Mouse (Mus musculus) MEL (cell line): Measurements from ENCODE around the gene Zfp697.

Source experiments
- CTCF ChIP-seq, 3 experiments: IDR thresholded peaks in 2 of 3; conservative IDR thresholded peaks in 1 of 3; 2 replicates each; pipeline ENCODE4 v1.5.1; 2011 to 2012; ENCODE audit warnings: low read length in 3 of 3, low read depth in 2 of 3, mild to moderate bottlenecking in 2 of 3, improper control_type of control experiment in 1 of 3, inconsistent platforms in 1 of 3, mixed read lengths in 1 of 3, moderate library complexity in 1 of 3; ENCODE audit not compliant: control insufficient read depth in 1 of 3, insufficient read depth in 1 of 3, poor library complexity in 1 of 3, severe bottlenecking in 1 of 3
- HCFC1 ChIP-seq: IDR thresholded peaks from 2 replicates; pipeline ENCODE4 v1.6.1; 2012; ENCODE audit warnings: low read depth, mild to moderate bottlenecking, inconsistent platforms, low read length, improper control_type of control experiment, moderate library complexity
- MXI1 ChIP-seq: IDR thresholded peaks from 2 replicates; pipeline ENCODE4 v1.6.1; 2011; ENCODE audit warnings: mild to moderate bottlenecking, low read depth, low read length, improper control_type of control experiment
- POLR2A ChIP-seq, 2 experiments: IDR thresholded peaks; 2 replicates each; pipeline ENCODE4 v1.6.1; 2011 to 2012; ENCODE audit warnings: low read length in 2 of 2, mild to moderate bottlenecking in 2 of 2, control low read depth in 1 of 2, improper control_type of control experiment in 1 of 2, low read depth in 1 of 2, moderate library complexity in 1 of 2; ENCODE audit not compliant: control insufficient read depth in 1 of 2, insufficient read depth in 1 of 2, poor library complexity in 1 of 2

- TF ChIP-seq MXI1 = no peak
- no peak for TF ChIP-seq CTCF (IDR thresholded peaks at IDR 0.05 in 2 of 3, conservative IDR thresholded peaks at IDR 0.05 in 1 of 3; ENCODE audit: control insufficient read depth in 1 of 3, insufficient read depth in 1 of 3, low read depth in 2 of 3, low read length in 3 of 3, poor library complexity in 1 of 3, severe bottlenecking in 1 of 3)
- no peak for TF ChIP-seq POLR2A (IDR thresholded peaks at IDR 0.05; ENCODE audit: control insufficient read depth in 1 of 2, insufficient read depth in 1 of 2, low read depth in 1 of 2, low read length in 2 of 2, poor library complexity in 1 of 2)
- TF ChIP-seq HCFC1 = no peak
Measured at GRCm38 (mm10) chr3:98414296-98414695, 32.0 kb downstream of the Zfp697 start.
